Mouse (Mus musculus) heart, postnatal 10 days (tissue): ENCODE data around the gene Gprin3. TPM values are rescaled to one million over a fixed set of nuclear protein-coding genes. Genes with fewer than 3 reads are reported as not detected.
"Not testable (repeated sequence)": the region's sequence is repeated elsewhere in the genome, so short reads cannot be mapped to it uniquely, and the experiment has no call there.

Source experiments
- DNase-seq, 2 experiments: peaks; one replicate each; pipeline ENCODE4 v3.0.0; 2021
- intact Hi-C: fragments of 180-260 bp; cut with DNase I; formaldehyde crosslinking; loops from one replicate; pipeline ENCODE4 v1.15.1; 2025
- total RNA-seq, 2 experiments: library from RNA; stranded (reverse); gene quantifications; 2 replicates each; pipeline ENCODE4 v1.2.3; 2021

The Gprin3 gene
- total RNA-seq, 2 experiments from 2014 or later, result 0.60 to 0.79 TPM

DNA sequence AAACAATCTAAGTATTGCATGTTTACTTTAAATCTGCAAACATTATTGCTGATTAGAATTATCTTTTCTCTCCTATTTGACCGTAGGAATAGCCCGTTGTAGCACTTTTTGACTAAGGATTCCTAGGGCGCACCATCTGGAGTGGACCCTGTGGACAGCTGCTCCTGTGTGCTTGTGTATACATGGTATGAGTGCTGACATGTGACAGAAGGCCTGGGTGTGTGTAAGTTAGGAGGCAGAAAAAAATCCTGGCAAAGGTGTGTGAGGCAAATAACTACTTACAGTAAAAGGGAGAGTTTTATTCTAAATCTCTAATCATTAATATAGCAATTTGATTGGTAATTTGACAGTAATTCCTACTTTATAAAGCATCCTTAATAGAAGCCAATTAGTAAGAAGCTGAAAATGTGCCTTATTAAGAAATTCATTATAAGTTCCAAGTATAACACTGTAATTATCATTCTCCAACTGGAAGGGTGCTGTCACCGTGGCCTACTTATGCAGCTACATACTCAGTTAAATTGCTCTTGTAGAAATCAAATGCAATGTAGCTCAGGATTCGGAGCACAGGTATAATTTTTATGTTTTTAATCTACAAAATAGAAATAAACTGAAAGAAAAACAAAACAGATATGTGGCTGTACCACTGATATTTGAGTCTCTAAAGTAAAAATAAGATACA is 74.8 kb downstream of the Gprin3 start:
- intact Hi-C loops, result no loop called here
- DNase-seq, result no peak

DNA sequence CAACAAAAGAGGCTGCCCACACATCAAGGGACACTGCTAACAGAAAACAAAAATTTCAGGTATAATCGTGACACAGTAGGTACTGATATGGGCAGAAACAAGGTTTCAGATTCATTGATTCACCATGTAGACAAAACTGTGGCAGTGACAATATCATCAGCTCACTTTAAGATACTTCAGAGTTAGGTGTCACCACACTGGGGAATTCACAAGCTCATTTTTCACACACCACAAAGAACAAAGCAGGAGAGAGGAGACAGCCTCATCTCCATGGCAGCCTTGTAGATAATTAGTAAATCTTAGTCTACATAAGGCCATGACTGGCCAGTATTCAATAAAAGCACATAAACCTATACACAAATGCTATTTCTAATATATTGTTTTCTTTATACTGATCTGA is 77.4 kb downstream of the Gprin3 start:
- intact Hi-C loops, result no loop called here
- no peak for DNase-seq

DNA sequence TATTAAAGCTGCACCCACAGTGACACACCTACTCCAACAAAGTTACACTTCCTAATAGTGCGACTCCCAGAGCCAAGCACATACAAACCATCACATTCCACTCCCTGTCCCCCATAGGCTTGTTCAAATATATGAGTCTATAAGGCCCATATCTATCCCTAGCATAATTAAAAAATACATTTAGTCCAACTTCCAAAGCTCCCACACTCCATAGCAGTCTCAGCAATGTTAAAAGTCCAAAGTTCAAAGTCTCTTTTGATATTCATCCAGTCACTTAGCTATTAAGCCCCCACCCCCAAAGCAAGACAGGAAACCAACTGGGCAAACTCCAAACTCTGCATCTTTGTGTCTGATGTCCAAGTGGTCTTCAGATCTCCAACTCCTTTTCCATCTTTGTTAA is 84.9 kb downstream of the Gprin3 start:
- no peak for DNase-seq
- intact Hi-C loops, result no loop called here

- no peak for DNase-seq
- intact Hi-C loops, result no loop called here
Observed at GRCm38 (mm10) chr6:59328297-59328696, 97.8 kb downstream of the Gprin3 start.

GRCm38 (mm10) chr6:59315868-59316267 is 110.2 kb downstream of the Gprin3 start:
- intact Hi-C loops, result no loop called here
- DNase-seq, result no peak

- DNase-seq, result no peak
- intact Hi-C loops, result no loop called here
Observed at GRCm38 (mm10) chr6:59315090-59315489, 111.0 kb downstream of the Gprin3 start.

- intact Hi-C loops, result no loop called here
- no peak for DNase-seq
Observed at GRCm38 (mm10) chr6:59313162-59313561, 112.9 kb downstream of the Gprin3 start.

DNA sequence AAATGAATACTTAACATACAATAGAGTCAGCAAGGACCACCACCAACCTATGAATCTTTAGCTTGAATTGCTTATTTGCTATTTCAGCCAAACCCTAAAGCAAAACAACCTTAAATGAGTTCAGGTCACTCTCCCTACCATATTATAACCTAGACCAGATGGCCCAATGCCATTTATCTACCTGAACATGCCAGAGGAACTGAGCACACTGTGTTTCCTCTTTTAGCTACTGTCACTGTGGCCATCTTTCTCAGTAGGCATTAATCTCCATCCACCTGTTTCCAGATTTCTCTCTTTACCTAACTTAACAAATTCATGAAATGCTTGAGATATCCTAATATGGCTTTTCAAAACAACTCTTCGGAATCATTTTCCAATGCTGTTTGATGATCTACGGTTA is 114.9 kb downstream of the Gprin3 start:
- intact Hi-C loops, result no loop called here
- DNase-seq, result no peak

GRCm38 (mm10) chr6:59304235-59304942 is 121.7 kb downstream of the Gprin3 start:
- DNase-seq, intact Hi-C loops: not testable (repeated sequence)

DNA sequence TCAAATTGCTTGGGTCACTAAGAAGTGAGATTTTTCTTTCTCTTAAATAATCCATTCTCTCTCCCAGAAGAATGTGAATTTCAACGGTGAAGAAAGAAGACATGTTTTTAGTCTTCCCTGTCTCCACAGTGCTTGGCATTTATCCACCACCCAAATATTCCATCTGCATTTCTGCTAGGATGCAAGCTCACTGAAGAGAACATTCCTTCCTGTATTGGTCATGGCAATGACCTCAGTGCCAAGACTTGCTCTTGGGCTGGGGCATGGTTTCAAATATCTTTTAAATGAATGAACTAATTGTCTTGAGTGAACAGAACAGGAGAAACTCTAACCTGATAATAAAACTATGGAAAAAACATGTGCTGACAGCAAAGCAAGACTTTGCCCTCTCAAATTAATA is 123.1 kb downstream of the Gprin3 start:
- DNase-seq, result peak; percentile 19 to 27
- intact Hi-C loops, result no loop called here

Other genes starting within 250 kb of the Gprin3 start
- 10 to 100 TPM; 12.1 to 12.8 TPM for gene Tigd2, start 217.4 kb downstream of the Gprin3 start, total RNA-seq